Mouse (Mus musculus): ENCODE data around the gene Cdk18.

GRCm38 (mm10) chr1:132164780-132165518, 25.5 kb upstream of the Cdk18 start:
- TF ChIP-seq POLR2A (IDR thresholded peaks at IDR 0.05; ENCODE audit: borderline replicate concordance, extremely low read depth, insufficient read depth, insufficient read length, poor library complexity, severe bottlenecking) (no peak), CTCF (IDR thresholded peaks at IDR 0.05; ENCODE audit: borderline replicate concordance, extremely low read depth, insufficient read depth, insufficient read length) (no peak)
